Mouse (Mus musculus) brain, embryonic 14.5 days (tissue): ENCODE data around the gene Tppp.
A peak's percentile ranks its signal among the peaks of the same experiment; 100 is the strongest.

Experiments
- CTCF ChIP-seq: fragments of 200-500 bp; IDR thresholded peaks from 2 replicates; pipeline ENCODE4 v1.5.1; 2012; ENCODE audit warnings: inconsistent platforms, mild to moderate bottlenecking, moderate library complexity, borderline replicate concordance; ENCODE audit not compliant: insufficient read depth, insufficient read length; ENCODE audit errors: extremely low read depth
- POLR2A ChIP-seq: fragments of 200-500 bp; IDR thresholded peaks from 2 replicates; pipeline ENCODE4 v1.6.1; 2012; ENCODE audit warnings: mild to moderate bottlenecking, inconsistent platforms, borderline replicate concordance; ENCODE audit not compliant: poor library complexity, insufficient read depth, insufficient read length, severe bottlenecking; ENCODE audit errors: extremely low read depth

DNA sequence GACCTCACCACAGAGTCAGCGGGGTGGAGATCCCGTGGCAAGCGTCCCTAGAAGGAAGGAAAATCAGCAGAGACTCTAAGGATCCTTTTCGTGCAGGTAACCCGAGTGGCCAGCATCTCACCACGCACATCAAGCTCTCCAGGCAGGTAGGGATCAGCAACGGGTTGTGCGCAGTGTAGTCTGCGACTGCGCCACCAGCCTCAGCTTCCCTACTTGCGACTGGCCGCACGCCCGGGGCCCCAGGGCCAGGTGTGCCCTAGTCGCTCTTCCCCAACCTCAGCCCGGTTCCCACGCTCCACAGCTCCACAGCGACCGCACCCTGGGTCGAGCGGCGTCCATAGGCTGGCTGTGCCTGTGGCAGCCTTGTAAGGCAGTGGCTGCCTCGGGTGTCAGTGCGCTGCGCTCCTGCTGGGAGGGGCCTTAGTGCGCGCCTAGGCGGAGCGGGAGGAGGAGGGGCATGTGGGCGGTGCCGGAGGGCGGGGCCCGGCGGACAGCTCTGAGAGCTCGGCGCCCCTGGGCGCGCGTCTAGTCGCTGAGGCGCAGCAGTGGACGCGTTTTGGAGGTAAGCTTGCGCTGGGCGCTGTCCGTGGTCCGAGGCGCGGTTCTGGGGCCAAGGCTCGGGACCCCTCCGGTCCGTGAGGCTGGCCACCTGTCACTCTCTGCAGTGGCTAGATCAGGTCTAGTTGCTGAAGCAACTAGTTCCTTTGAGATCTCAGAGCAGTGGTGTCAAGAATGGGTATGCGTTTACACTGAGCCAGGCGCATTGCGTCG lies at the start of gene Tppp:
- peak; percentile 49; the same call in 1 of the 2 replicates for TF ChIP-seq POLR2A
- TF ChIP-seq CTCF, result no peak
